Mouse (Mus musculus): ENCODE data around the gene Robo4.
A peak's percentile ranks its signal among the peaks of the same experiment; 100 is the strongest.

The Robo4 gene

GRCm38 (mm10) chr9:37454011-37454492, 52.4 kb downstream of the Robo4 start:
- no peak for DNase-seq (ENCODE audit: low spot score)

DNA sequence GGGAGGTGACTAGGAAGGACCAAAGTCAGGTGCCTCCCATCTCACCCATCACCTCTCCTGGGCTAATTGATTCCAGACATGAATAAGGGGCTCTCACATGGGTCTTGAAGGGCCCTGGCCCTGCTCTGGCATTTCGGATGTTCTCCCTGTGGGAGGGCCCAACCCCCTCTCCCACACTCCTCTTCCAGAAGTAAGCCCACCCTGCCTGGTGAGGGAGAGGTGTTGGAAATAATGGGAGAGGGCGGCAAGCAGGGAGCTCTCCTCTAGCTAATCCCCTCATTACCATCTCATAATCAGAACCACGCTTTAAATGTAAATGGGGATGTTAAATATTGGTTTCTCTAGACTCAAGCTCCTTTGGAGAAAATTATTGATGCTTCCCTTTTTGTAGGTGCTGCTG, 53.3 kb downstream of the Robo4 start:
- DNase-seq (ENCODE audit: low spot score): no peak

DNA sequence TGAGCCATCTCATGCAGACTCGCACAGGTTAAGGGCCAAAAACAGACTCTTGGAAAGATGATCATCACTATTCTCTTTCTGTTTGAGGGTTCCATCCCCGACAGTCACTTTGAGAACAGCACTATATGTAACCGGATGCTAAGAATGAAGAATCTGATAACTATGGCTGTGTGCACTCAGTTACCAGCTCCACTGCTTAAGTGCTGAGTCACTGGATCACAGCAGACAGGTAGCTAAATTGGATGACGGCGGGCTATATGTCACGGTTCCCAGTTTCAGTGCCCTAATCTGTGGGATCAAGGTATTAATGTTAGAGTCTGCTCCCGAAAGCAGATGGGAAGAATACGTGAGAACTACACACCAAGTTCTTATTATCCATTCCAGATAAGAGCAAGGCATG, 54.2 kb downstream of the Robo4 start:
- DNase-seq (ENCODE audit: low spot score): no peak

- DNase-seq (ENCODE audit: low spot score): no peak
Measured at GRCm38 (mm10) chr9:37456481-37456910, 54.8 kb downstream of the Robo4 start.

GRCm38 (mm10) chr9:37457151-37457550, 55.5 kb downstream of the Robo4 start:
- DNase-seq (ENCODE audit: low spot score): no peak

GRCm38 (mm10) chr9:37459665-37460042, 58.0 kb downstream of the Robo4 start:
- DNase-seq (ENCODE audit: low spot score): no peak

DNA sequence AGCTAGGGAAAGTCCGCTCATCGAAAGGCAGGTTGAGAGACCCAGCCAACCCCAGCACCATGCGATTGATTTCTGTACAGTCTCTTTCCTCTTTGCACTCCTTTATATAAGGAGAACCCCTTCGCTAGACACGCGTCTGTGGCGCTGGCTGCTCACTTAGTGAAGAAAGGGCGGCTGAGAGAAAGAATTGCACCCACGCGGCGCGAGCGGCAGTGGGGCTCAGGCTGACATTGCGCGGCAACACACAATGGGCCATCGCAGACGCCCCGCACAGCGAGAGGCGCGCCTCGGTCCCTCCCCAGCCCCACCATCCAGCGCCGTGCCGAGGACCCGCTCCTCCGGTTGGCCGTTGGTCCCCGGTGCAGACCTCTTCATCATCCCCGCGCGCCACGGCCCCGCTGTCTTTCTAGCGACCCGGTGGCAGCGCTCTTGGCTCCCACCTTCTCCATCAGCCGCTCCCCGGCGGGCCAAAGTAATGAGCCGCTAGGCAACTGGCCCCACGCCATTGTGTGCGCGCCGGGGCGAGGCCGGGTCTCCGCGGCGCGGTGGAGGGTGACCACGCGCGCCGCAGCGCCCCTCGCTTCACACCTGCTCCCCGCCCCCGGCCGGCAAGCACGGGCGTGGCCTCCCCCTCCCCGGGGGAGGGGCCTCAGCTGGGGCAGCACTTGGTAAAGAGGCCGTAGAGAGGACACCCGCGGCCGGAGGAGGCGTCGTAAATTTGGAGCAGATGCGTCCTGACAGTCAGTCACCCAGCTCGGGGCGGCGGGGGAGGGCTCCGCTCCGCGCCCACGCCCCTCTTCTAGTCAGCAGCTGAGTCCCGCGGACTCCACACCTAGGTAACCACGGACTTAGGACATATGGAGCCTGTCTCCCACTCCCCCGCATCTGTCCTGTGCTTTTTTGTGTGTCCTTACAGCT, 58.6 kb downstream of the Robo4 start:
- no peak for DNase-seq (ENCODE audit: low spot score)

DNA sequence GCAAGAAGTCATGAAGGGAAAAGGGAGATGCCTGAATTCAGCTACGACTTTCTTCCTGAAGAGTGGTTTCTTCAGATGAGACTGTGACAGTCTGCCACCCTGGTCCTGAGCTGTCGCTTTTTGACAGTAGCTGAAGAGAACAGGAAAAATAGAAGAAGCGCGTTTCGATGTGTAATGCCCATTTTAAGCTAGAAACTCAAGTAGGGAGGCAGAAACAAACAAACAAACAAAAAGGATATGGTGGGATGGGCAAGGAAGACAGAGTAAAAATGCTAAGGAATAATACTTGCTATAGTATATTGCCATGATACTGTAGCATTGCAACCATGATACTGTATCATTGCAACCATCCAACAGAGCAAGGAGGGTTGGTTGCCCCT, 59.3 kb downstream of the Robo4 start:
- DNase-seq (ENCODE audit: low spot score): no peak

- DNase-seq (ENCODE audit: low spot score): no peak
Measured at GRCm38 (mm10) chr9:37461571-37461970, 59.9 kb downstream of the Robo4 start.

GRCm38 (mm10) chr9:37462764-37463163, 61.1 kb downstream of the Robo4 start:
- DNase-seq (ENCODE audit: low spot score): peak; percentile 51

Measured in lung, postnatal 25 days (tissue).